Mouse (Mus musculus) retina, embryonic 14.5 days (tissue): ENCODE data around the gene Med20.

ENCODE experiments used
- DNase-seq: peaks from one replicate; pipeline ENCODE4 v3.0.0-alpha.2; 2015; ENCODE audit warnings: low spot score

The Med20 gene

DNA sequence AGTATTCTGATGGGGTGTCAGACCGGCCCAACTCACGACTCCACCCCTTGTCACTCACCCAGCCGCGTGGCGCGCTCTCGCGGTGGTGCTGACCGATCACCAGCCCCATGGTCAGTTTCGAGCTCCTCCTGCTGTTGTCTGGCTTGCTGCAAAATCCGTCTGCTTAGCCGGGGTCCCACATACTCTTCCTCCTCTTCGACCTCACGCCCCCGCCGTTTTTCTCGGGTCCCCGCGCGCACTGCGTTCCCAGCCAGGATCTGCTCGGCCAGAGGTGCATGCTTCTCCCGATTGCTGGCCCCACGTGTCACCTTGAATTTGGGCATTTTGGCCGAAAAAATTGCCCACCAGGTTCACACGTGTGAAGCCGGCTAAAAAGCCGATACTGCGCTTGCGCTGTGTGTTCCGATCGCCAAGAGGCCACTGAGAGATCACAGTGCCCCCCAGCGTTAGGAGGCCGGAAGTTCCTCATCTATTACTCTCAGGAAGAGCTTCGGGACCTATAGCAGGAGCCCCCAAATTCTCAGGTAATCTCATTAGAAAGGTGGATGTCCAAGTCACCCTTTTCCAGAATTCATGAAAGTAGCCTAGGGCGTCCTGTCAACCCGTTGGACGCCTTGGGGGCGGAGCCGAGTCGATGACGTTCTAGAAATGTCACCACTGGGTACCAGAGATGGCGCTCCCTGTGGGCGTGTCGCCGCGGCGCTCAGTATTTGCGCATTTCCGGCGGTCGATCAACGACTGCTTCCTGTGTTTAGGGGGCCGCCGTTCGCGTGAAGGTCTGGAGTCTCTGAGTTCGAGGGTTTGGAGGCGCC, at the start of gene Med20, which contains the start of the genes Bysl and Gm20517:
Med20 (plus strand) TSS at position 734 of the 812 bp plus-strand sequence.
Bysl (minus strand) TSS at position 644 of the 812 bp plus-strand sequence.
Gm20517 (plus strand) TSS at position 741 of the 812 bp plus-strand sequence.
- peak; percentile 98 for DNase-seq

GRCm38 (mm10) chr17:47562875-47563274, 48.5 kb upstream of the Med20 start:
- no peak for DNase-seq

DNA sequence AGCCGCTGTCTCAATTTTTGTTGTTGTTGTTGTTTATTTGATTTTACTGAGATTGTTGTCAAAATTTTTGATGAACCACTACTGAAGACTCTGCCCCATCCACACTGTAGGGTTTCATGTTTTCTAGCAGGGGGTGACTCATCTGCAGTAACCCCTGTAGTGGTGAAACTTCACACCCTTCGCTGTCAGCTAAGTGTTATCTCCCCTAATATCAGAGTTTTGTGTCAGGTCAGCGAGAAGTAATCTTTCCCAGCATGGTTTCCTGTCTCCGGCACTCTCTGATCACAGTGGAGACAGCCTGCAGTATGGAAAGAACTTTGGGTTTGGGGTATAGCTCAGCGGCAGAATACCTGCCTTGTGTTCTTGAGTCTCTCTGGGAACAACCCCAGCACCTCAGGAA, 46.8 kb upstream of the Med20 start:
- no peak for DNase-seq

- no peak for DNase-seq
These were observed 45.2 kb upstream of the Med20 start for GRCm38 (mm10) chr17:47566133-47566532.

DNA sequence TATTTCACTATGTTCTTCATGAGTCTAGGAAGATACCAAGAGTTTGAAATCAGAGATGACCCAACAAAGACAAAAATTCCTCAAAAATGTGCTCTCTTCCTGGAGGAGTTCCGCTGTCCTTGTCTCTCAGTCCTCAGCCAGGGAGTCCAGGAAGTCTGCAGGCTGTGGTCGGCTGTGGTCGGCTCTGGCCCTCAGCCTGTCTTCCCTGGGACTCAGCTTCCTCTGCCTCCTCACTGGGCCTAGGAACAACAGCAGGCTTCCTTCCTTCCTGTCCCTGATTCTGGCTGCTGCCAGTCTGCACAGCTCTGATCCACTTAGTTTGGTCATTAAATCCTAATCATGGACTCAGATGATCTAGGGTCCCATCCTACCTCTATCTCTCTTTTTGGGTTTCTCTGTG, 44.1 kb upstream of the Med20 start:
- no peak for DNase-seq

GRCm38 (mm10) chr17:47568389-47568788, 43.0 kb upstream of the Med20 start:
- DNase-seq: no peak

DNA sequence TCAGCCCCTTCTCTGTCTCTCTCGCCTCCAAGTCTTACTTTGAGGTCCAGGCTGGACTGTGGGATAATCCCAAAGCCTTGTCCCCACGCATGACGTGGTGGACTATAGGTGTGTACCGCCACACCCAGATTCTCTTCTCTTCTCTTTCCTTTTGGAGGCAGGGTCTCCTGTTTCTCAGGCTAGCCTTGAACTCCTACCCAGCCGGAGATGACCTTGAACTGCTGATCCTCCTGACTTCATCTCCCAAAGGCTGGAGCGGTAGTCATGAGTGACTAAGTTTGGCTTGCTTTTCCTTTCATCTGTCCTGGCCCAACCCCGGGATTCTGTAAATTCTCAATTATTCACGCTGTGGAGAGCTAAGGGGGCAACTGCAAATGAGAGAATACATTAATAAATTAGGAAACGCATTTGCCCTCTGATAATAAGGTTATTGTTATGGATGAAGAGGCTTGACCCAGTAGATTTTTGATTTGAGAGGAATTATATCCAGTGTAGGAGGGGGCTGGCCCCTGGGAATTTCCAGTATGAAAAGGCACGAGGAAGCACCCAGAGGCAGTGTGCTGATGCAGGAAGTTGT, 42.3 kb upstream of the Med20 start:
- DNase-seq: no peak

- DNase-seq: peak; percentile 5
These were observed 39.8 kb upstream of the Med20 start for GRCm38 (mm10) chr17:47571621-47572020.

DNA sequence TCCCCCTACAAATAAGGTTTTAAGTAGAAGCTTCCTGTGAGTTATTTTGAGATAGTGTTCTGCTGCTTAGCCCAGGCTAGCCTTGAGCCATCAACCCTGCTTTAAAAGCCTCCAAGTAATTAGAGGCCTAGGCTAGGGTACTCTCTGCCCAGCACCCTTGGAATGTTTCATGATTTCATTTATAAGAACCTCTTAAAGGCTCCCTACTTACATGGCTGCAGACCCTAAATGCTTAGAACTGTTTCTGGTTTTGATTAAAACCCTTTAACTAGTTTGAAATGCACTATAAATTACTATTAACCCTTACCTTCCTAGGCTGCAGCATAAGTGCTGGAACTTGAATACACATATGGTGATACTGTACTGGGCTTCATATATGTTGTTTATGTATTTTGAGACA, 38.9 kb upstream of the Med20 start:
- DNase-seq: no peak

DNA sequence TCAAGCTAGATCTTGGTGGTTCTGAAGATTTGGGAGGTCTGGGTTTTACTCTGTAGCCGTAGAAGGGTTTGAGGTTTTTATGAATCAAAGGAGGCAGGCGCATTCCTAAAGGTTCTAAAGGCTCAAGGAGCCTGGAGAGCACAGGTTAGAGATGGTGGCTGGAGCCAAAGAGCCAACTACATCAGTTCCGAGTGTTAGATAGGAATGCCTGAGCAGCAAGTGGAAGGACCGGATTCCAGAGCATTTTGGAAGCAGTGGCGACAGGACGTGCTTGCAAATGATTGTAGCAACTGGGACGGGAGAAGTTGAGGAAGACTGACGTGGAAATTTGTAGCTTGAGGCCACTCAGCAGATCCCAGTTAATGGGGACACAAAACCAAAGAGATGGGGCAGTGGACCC, 37.4 kb upstream of the Med20 start:
- no peak for DNase-seq

GRCm38 (mm10) chr17:47574830-47575229, 36.6 kb upstream of the Med20 start:
- DNase-seq: no peak

DNA sequence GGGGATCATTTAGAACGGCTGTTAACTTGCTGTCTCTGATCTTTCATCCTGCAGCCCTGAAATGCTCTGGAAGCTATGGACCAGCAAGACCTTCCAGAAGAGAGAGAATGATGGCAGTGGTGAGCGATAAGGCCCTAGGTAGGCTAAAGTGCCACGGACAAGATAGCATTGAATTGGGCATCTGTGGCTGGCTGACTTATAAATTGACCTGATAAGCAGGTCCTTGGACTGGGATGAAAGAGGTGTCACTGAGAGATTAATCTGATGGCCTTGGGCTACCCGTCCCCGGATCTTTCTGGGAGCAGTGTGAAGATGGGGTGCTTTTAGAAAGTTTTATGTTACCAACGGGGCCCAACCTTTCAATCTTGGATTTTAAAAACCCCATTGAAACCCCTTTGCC, 32.7 kb upstream of the Med20 start:
- DNase-seq: no peak

GRCm38 (mm10) chr17:47580962-47581361, 30.4 kb upstream of the Med20 start:
- no peak for DNase-seq

GRCm38 (mm10) chr17:47588517-47588916, 22.9 kb upstream of the Med20 start:
- no peak for DNase-seq

- no peak for DNase-seq
These were observed 20.3 kb upstream of the Med20 start for GRCm38 (mm10) chr17:47591073-47591472.

GRCm38 (mm10) chr17:47593215-47593853, 18.0 kb upstream of the Med20 start:
- DNase-seq: peak; percentile 96

DNA sequence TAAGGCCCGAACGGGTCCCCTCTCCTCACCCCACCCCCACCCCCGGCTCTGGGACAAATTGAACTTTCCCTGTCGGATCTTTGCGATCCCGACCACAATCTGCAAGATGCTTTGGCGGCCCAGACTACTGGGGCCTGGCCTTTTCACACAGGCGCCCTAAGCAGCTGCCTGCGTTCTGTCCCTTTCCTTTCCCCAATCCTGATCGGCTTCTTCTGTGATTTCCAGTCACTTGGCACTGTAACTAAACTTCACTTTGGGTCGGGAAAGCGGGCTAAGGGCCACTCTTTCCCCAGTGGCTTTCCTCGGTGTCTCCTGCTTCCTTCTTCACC, 17.6 kb upstream of the Med20 start:
- DNase-seq: no peak

- peak; percentile 50 for DNase-seq
These were observed 17.0 kb upstream of the Med20 start for GRCm38 (mm10) chr17:47594183-47594968.

- peak; percentile 38 for DNase-seq
These were observed 16.5 kb upstream of the Med20 start for GRCm38 (mm10) chr17:47594969-47595247.

DNA sequence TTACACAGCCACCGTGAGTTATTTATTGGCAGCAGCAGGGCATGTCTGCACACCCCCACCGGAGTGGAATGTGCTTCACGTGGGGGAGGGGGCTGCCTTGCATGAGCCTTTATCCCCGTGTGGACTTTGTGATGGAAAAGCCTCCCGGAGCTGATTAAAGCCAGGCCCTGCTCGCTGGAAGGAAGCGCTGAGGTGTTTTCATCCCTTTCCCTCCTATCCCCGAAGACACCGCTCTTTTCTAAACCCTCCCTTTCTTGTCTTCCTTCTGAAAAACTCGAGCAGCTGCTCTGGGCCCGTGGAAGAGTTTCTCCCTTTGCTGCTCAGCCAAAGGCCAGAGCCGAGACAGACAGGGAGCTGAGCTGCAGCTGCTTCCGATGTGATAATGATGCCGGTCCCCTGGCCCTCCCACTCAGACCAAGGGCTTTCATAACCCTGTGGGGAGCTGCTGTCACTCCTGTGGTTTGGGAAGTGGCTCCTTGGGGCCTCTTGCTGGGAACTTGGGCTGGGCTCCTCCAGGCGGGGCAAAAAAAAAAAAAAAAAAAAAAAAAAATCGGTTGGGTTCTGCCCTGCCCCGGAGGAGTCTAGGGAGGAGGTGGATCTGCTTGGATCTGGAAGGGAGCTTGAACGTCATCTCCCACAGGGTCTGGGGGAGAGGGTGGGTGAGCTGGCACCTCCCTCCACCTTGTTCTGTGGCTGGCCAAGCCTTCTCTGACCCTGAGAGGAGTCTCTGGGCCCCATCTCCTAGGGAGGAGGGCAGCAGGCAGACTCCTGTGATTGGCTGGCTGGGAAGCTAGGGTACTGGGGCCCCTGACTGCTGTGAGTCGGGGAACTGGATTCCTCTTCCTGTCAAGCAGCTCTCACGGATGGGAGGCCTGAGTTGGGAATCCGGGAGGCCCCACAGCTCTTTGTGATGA, 15.9 kb upstream of the Med20 start:
- peak; percentile 85 for DNase-seq

GRCm38 (mm10) chr17:47596162-47596838, 15.1 kb upstream of the Med20 start:
- no peak for DNase-seq
